Mouse (Mus musculus) heart, postnatal 0 days (tissue): ENCODE results near the gene Elovl1. TPM values are rescaled to one million over a fixed set of nuclear protein-coding genes. Genes with fewer than 3 reads are reported as not detected.

Experiments used
- ATAC-seq: fragments of 200-750 bp; cut with Nextera tagmentation; 2 replicates; pipeline ENCODE4 v1.8.0; 2017; ENCODE audit warnings: low read depth, moderate number of reproducible peaks, moderate library complexity; ENCODE audit not compliant: insufficient read depth
- DNase-seq: peaks from one replicate; pipeline ENCODE4 v3.0.0-alpha.2; 2016; ENCODE audit warnings: low spot score
- H3K27ac ChIP-seq: fragments of 300-500 bp; sonication (generic); 2 replicates; pipeline ENCODE4 v1.5.1; 2014; ENCODE audit warnings: low read depth, mild to moderate bottlenecking
- H3K27me3 ChIP-seq: fragments of 300-500 bp; sonication (generic); 2 replicates; pipeline ENCODE4 v1.6.1; 2014; ENCODE audit warnings: low read length, mixed read lengths; ENCODE audit not compliant: control insufficient read depth, insufficient read depth
- H3K36me3 ChIP-seq: fragments of 300-500 bp; sonication (generic); replicated peaks from 2 replicates; pipeline ENCODE4 v1.6.1; 2014; ENCODE audit warnings: low read length, mixed read lengths; ENCODE audit not compliant: control insufficient read depth, insufficient read depth
- H3K4me1 ChIP-seq: fragments of 300-500 bp; sonication (generic); 2 replicates; pipeline ENCODE4 v1.6.1; 2014; ENCODE audit warnings: antibody characterized with exemption; ENCODE audit not compliant: control insufficient read depth, insufficient read depth
- H3K4me2 ChIP-seq: fragments of 300-500 bp; sonication (generic); 2 replicates; pipeline ENCODE4 v1.6.1; 2014; ENCODE audit warnings: low read depth, mild to moderate bottlenecking, low read length, moderate library complexity
- H3K4me3 ChIP-seq: fragments of 300-500 bp; sonication (generic); 2 replicates; pipeline ENCODE4 v1.5.1; 2014; ENCODE audit warnings: low read depth, low read length
- H3K9ac ChIP-seq: fragments of 300-500 bp; sonication (generic); replicated peaks from 2 replicates; pipeline ENCODE4 v1.6.1; 2014; ENCODE audit warnings: low read depth, low read length, mixed read lengths
- H3K9me3 ChIP-seq: fragments of 300-500 bp; sonication (generic); replicated peaks from 2 replicates; pipeline ENCODE4 v1.6.1; 2016; ENCODE audit warnings: low read length; ENCODE audit not compliant: control insufficient read depth
- CTCF ChIP-seq: IDR thresholded peaks from 2 replicates; pipeline ENCODE4 v1.5.1; 2016; ENCODE audit warnings: antibody characterized with exemption, control low read depth, low read depth
- EP300 ChIP-seq: IDR thresholded peaks from 2 replicates; pipeline ENCODE4 v1.6.1; 2016; ENCODE audit warnings: antibody characterized with exemption, low read depth
- WGBS: fragments of 180-500 bp; shearing (Covaris S2); extraction: QIAGEN DNeasy Blood & Tissue Kit; methylation state at CpG from one replicate; pipeline ENCODE4 v1.1.7; 2014; 5-methylcytosine and 5-hydroxymethylcytosine counted together
- polyA plus RNA-seq: library from polyadenylated mRNA; unstranded; fragments of >200 nt; fragmentation: Nextera tagmentation; extraction: Ambion mirVana; gene quantifications from 2 replicates; pipeline ENCODE4 v1.2.1, GENCODE M21; 2015
- total RNA-seq: library from RNA; depleted of rRNA; stranded (reverse); fragments of >200 nt; gene quantifications from 2 replicates; pipeline ENCODE4 v1.2.3, GENCODE M21; 2014; ENCODE audit warnings: low replicate concordance; rRNA removed

Gene Elovl1
- total and polyA plus RNA-seq, 2 experiments from 2014 or later: 44.4 to 49.9 TPM

- Histone ChIP-seq H3K9ac (no peak overlapping the region), H3K9me3 (no peaks in the 10 kb centered on the region), H3K4me3 (no peak overlapping the region), H3K4me2 (no peak overlapping the region), H3K4me1 (no peaks in the 10 kb centered on the region), H3K36me3 (no peaks in the 10 kb centered on the region), H3K27ac (0 out of 2 replicates have a peak overlapping the region, but pooled peaks have one; percentile 22), H3K27me3 (no peaks in the 10 kb centered on the region)
- no peak for TF ChIP-seq EP300
- no peak for TF ChIP-seq CTCF
- DNase-seq (peak; percentile 66), ATAC-seq (peak; percentile 84)
- WGBS: 34% methylated on average over 11 of the region's 11 CpGs
These were observed 37.8 kb downstream of the Elovl1 start for GRCm38 (mm10) chr4:118465697-118466163.

GRCm38 (mm10) chr4:118471281-118471680 lies 43.4 kb downstream of the Elovl1 start:
- Histone ChIP-seq H3K4me2 (no peak overlapping the region), H3K36me3 (0 out of 2 replicates have a peak, but pooled peaks cover 3% of the 10 kb centered on the region), H3K27ac (no peak overlapping the region), H3K9ac (no peak overlapping the region), H3K27me3 (no peaks in the 10 kb centered on the region), H3K4me3 (no peak overlapping the region), H3K9me3 (no peaks in the 10 kb centered on the region), H3K4me1 (no peaks in the 10 kb centered on the region)
- no peak for TF ChIP-seq EP300
- no peak for TF ChIP-seq CTCF
- ATAC-seq (no peak), DNase-seq (no peak)
- 87% methylated on average over 6 of the region's 6 CpGs for WGBS

DNA sequence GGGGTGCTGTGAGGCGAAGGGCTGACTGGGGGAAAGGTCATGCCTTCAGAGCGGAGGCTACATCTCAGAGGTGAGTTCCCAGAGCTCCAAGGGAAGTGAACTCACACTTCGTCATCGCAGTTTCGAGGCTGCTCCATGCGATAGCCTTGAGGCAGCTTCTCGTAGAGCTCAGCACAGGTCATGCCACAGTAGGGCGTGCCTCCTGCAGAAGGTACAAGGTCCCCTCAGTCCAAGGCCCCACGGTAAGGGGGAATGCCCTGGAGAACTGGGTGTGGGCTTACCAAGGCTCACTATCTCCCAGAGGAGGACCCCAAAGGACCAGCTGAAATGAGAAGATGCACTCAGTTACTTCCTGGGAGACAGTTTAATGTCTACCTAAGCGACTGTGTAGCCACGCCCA lies 44.8 kb downstream of the Elovl1 start:
- Histone ChIP-seq H3K4me1 (no peaks in the 10 kb centered on the region), H3K4me2 (no peak overlapping the region), H3K4me3 (no peak overlapping the region), H3K27me3 (no peaks in the 10 kb centered on the region), H3K9me3 (no peaks in the 10 kb centered on the region), H3K36me3 (0 out of 2 replicates have a peak, but pooled peaks cover 3% of the 10 kb centered on the region), H3K9ac (no peak overlapping the region), H3K27ac (no peak overlapping the region)
- no peak for DNase-seq
- TF ChIP-seq EP300 (no peak), CTCF (no peak)
- no peak for ATAC-seq
- 87% methylated on average over 11 of the region's 11 CpGs for WGBS

- ATAC-seq (no peak), DNase-seq (no peak)
- no peak for TF ChIP-seq CTCF
- no peak for TF ChIP-seq EP300
- H3K27ac ChIP-seq: no peak overlapping the region
- no peaks in the 10 kb centered on the region for H3K4me1 ChIP-seq
- no peaks in the 10 kb centered on the region for H3K9me3 ChIP-seq
- WGBS: 68% methylated on average over 15 of the region's 15 CpGs
- no peak overlapping the region for H3K4me3 ChIP-seq
- H3K9ac ChIP-seq: no peak overlapping the region
- H3K4me2 ChIP-seq: no peak overlapping the region
- H3K36me3 ChIP-seq: 0 out of 2 replicates have a peak, but pooled peaks cover 9% of the 10 kb centered on the region
- no peaks in the 10 kb centered on the region for H3K27me3 ChIP-seq
These were observed 49.1 kb downstream of the Elovl1 start for GRCm38 (mm10) chr4:118476773-118477530.

Other genes with a start within 250 kb of the Elovl1 start
- 30.0 and 45.5 TPM in 2 replicates for gene Kdm4a, start 248.1 kb upstream of the Elovl1 start, total RNA-seq
- gene Kdm4a, start 248.1 kb upstream of the Elovl1 start, polyA plus RNA-seq: 15.3 and 17.8 TPM in 2 replicates
- gene Ptprf, start 136.7 kb upstream of the Elovl1 start, total RNA-seq: 33.7 and 40.8 TPM in 2 replicates
- 5.2 and 5.9 TPM in 2 replicates for gene Ptprf, start 136.7 kb upstream of the Elovl1 start, polyA plus RNA-seq
- 15.4 and 23.5 TPM in 2 replicates for gene Szt2, start 18.8 kb upstream of the Elovl1 start, total RNA-seq
- gene Szt2, start 18.8 kb upstream of the Elovl1 start, polyA plus RNA-seq: 2.0 and 2.3 TPM in 2 replicates
- 17.3 and 40.2 TPM in 2 replicates for gene Med8, start 18.8 kb upstream of the Elovl1 start, total RNA-seq
- gene Med8, start 18.8 kb upstream of the Elovl1 start, polyA plus RNA-seq: 56.2 and 58.8 TPM in 2 replicates
- 78.4 and 155 TPM in 2 replicates for gene Cdc20, start 9.3 kb downstream of the Elovl1 start, total RNA-seq
- 57.5 and 57.8 TPM in 2 replicates for gene Cdc20, start 9.3 kb downstream of the Elovl1 start, polyA plus RNA-seq
- gene Mpl, start 29.4 kb downstream of the Elovl1 start, total RNA-seq: 1.5 and 2.2 TPM in 2 replicates
- 0.41 and 0.51 TPM in 2 replicates for gene Mpl, start 29.4 kb downstream of the Elovl1 start, polyA plus RNA-seq
- gene Tie1, start 62.0 kb downstream of the Elovl1 start, total RNA-seq: 116 and 120 TPM in 2 replicates
- gene Tie1, start 62.0 kb downstream of the Elovl1 start, polyA plus RNA-seq: 43.4 and 48.0 TPM in 2 replicates
- gene 2610528J11Rik, start 98.9 kb downstream of the Elovl1 start, total RNA-seq: not detected in 2 replicates
- 0.12 TPM in 1 of 2 replicates, not detected in the other for gene 2610528J11Rik, start 98.9 kb downstream of the Elovl1 start, polyA plus RNA-seq
- gene Tmem125, start 116.0 kb downstream of the Elovl1 start, total RNA-seq: 1.5 and 7.3 TPM in 2 replicates
- gene Tmem125, start 116.0 kb downstream of the Elovl1 start, polyA plus RNA-seq: 0.26 and 0.27 TPM in 2 replicates
- gene Cfap57, start 192.7 kb downstream of the Elovl1 start, total RNA-seq: 0.12 TPM in 1 of 2 replicates, not detected in the other
- 0.07 and 0.11 TPM in 2 replicates for gene Cfap57, start 192.7 kb downstream of the Elovl1 start, polyA plus RNA-seq
- gene Ebna1bp2, start 192.7 kb downstream of the Elovl1 start, total RNA-seq: 5.9 and 49.2 TPM in 2 replicates
- gene Ebna1bp2, start 192.7 kb downstream of the Elovl1 start, polyA plus RNA-seq: 64.4 and 68.9 TPM in 2 replicates
- gene Olfr62, start 230.9 kb downstream of the Elovl1 start, total RNA-seq: not detected in 2 replicates
- not detected in 2 replicates for gene Olfr62, start 230.9 kb downstream of the Elovl1 start, polyA plus RNA-seq